Mouse (Mus musculus): ENCODE results near the gene Wipi1.

DNA sequence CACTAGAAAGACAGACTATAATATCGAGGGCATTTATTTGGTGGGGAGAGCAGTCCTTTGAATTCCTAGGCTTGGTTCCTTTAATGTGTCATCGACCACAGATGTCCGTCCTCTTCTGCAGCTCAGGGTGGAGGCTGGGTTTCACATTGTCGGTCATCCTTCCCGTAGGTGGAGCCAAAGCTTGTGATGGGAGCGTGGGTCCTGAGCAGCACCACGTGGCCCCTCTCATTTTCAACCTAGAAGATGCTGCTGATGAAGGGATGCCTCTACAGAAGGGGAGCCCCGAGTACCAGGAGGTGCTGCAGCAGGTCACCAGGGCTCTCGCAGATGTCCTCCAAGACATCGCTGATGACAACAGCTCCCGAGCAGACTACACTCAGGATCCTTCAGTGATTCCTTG lies 39.7 kb downstream of the Wipi1 start:
- TF ChIP-seq CTCF (IDR thresholded peaks at IDR 0.05; ENCODE audit: low read depth, low read length) (no peak), POLR2A (IDR thresholded peaks at IDR 0.05; ENCODE audit: extremely low read depth, insufficient read depth, low read length) (no peak)
